Mouse (Mus musculus) heart, postnatal 0 days (tissue): Measurements from ENCODE around the gene Gm49416. TPM values are rescaled to one million over a fixed set of nuclear protein-coding genes. Genes with fewer than 3 reads are reported as not detected.

Experiments used
- ATAC-seq: fragments of 200-750 bp; cut with Nextera tagmentation; 2 replicates; pipeline ENCODE4 v1.8.0; 2017; ENCODE audit warnings: low read depth, moderate number of reproducible peaks, moderate library complexity; ENCODE audit not compliant: insufficient read depth
- DNase-seq: peaks from one replicate; pipeline ENCODE4 v3.0.0-alpha.2; 2016; ENCODE audit warnings: low spot score
- H3K27ac ChIP-seq: fragments of 300-500 bp; sonication (generic); 2 replicates; pipeline ENCODE4 v1.5.1; 2014; ENCODE audit warnings: low read depth, mild to moderate bottlenecking
- H3K27me3 ChIP-seq: fragments of 300-500 bp; sonication (generic); 2 replicates; pipeline ENCODE4 v1.6.1; 2014; ENCODE audit warnings: low read length, mixed read lengths; ENCODE audit not compliant: control insufficient read depth, insufficient read depth
- H3K36me3 ChIP-seq: fragments of 300-500 bp; sonication (generic); replicated peaks from 2 replicates; pipeline ENCODE4 v1.6.1; 2014; ENCODE audit warnings: low read length, mixed read lengths; ENCODE audit not compliant: control insufficient read depth, insufficient read depth
- H3K4me1 ChIP-seq: fragments of 300-500 bp; sonication (generic); 2 replicates; pipeline ENCODE4 v1.6.1; 2014; ENCODE audit warnings: antibody characterized with exemption; ENCODE audit not compliant: control insufficient read depth, insufficient read depth
- H3K4me2 ChIP-seq: fragments of 300-500 bp; sonication (generic); 2 replicates; pipeline ENCODE4 v1.6.1; 2014; ENCODE audit warnings: low read depth, mild to moderate bottlenecking, low read length, moderate library complexity
- H3K4me3 ChIP-seq: fragments of 300-500 bp; sonication (generic); 2 replicates; pipeline ENCODE4 v1.5.1; 2014; ENCODE audit warnings: low read depth, low read length
- H3K9ac ChIP-seq: fragments of 300-500 bp; sonication (generic); replicated peaks from 2 replicates; pipeline ENCODE4 v1.6.1; 2014; ENCODE audit warnings: low read depth, low read length, mixed read lengths
- H3K9me3 ChIP-seq: fragments of 300-500 bp; sonication (generic); replicated peaks from 2 replicates; pipeline ENCODE4 v1.6.1; 2016; ENCODE audit warnings: low read length; ENCODE audit not compliant: control insufficient read depth
- CTCF ChIP-seq: IDR thresholded peaks from 2 replicates; pipeline ENCODE4 v1.5.1; 2016; ENCODE audit warnings: antibody characterized with exemption, control low read depth, low read depth
- EP300 ChIP-seq: IDR thresholded peaks from 2 replicates; pipeline ENCODE4 v1.6.1; 2016; ENCODE audit warnings: antibody characterized with exemption, low read depth
- WGBS: fragments of 180-500 bp; shearing (Covaris S2); extraction: QIAGEN DNeasy Blood & Tissue Kit; methylation state at CpG from one replicate; pipeline ENCODE4 v1.1.7; 2014; 5-methylcytosine and 5-hydroxymethylcytosine counted together
- polyA plus RNA-seq: library from polyadenylated mRNA; unstranded; fragments of >200 nt; fragmentation: Nextera tagmentation; extraction: Ambion mirVana; gene quantifications from 2 replicates; pipeline ENCODE4 v1.2.1, GENCODE M21; 2015
- total RNA-seq: library from RNA; depleted of rRNA; stranded (reverse); fragments of >200 nt; gene quantifications from 2 replicates; pipeline ENCODE4 v1.2.3, GENCODE M21; 2014; ENCODE audit warnings: low replicate concordance; rRNA removed

Gene Gm49416
- not detected in 2 replicates for total RNA-seq
- polyA plus RNA-seq, result not detected in 2 replicates

DNA sequence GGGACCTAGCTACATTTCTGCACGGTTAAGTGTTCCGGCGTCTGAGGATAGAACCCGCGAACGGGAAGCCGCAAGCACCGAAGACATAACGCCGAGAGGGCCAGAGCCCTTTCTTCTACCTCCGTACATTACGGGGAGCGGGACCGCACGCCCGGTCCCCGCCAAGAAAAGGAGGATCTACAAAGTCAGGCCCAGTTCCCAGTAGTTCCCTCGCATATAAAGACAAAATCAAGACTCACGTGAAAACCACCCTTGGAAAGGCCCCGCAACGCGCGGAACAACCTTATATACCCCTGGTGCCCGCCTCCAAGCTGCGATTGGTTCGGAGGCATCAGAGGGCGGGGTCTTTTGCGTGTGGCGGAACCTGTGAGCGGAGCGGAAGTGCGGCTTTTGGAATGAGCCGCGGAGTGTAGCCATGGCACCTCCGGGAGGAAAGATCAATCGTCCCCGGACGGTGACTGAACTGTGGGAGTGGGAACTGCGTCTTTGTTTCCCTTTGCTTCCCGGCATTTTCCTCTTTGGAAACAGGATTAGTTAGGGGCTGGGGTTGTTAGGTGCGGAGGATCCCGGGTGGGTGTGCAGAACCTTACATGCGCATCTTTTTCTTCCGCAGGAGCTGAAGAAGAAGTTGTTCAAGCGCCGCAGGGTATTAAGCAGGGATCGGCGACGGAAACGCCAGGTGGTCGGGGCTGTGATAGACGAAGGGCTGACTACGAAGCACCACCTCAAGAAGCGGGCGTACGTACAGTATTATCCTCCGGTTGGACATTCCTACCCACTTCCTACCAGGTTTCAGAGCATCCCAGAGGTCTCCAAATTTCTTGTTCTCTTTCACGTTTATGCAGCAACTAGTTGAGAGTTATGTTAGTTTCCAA is at the start of gene Gm49416, which contains the start of gene 1810009A15Rik:
TSS of gene Gm49416 (plus strand) at position 416 of the 875 bp plus-strand sequence.
TSS of gene 1810009A15Rik (plus strand) at position 343 of the 875 bp plus-strand sequence.
- H3K36me3 ChIP-seq, result no peaks in the 10 kb centered on the region; the same call in 1 of the 2 replicates
- DNase-seq (peak; percentile 94), ATAC-seq (peak; percentile 95)
- H3K4me2 ChIP-seq, result peak within 1 kb of the TSS; percentile 65
- H3K4me3 ChIP-seq, result peak within 1 kb of the TSS; percentile 61
- peak within 1 kb of the TSS; percentile 70 for H3K27ac ChIP-seq
- H3K9ac ChIP-seq, result peak within 1 kb of the TSS; percentile 65
- peaks cover 5% of the 10 kb centered on the region; the same call in 1 of the 2 replicates for H3K4me1 ChIP-seq
- H3K9me3 ChIP-seq, result no peaks in the 10 kb centered on the region
- H3K27me3 ChIP-seq, result no peaks in the 10 kb centered on the region
- TF ChIP-seq CTCF (no peak), EP300 (no peak)
- under 1% methylated on average over 58 of the region's 58 CpGs for WGBS

DNA sequence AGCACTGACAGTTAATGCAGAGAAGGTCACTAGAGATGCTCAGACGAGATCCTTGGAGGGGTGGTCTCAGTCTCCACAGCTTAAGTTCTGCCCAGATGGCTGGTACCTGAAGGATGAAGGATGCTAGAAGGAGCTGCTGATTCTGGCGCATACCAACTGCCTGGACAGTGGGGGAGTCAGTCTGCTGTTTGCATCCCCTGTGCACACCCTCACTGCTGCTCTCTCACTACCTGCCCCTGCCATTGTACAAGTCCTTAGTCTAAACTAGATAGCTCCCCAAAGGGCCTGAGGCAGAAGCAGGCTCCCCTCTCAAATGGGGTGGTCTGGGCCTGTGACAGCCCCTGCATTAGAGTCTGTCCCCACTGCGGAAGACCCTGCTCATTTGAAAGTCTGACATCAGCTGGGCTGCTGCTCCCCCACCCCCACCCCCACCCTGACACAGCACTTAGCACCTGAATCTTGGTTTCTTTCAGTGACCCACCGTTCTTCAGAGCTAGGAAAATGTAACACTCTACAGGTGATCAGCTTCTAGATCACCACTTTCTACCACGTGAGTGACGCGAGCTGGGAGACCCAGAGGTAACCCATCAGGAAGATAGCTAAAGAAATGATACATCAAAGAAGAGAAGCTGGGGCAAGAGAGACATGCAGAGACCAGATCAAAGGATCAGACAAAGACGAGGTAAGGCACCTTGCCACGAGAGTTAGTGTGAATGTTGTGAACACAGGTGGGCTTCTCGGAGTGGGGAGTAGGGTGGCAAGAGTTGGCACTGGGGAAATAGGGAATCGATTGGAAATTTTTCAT is 49.4 kb upstream of the Gm49416 start, which contains the start of gene Gng3:
TSS of gene Gng3 (minus strand) at position 92 of the 805 bp plus-strand sequence.
- Histone ChIP-seq H3K27ac (peak within 1 kb of the TSS; percentile 94), H3K27me3 (no peaks in the 10 kb centered on the region), H3K4me1 (peaks cover 22% of the 10 kb centered on the region), H3K9me3 (no peaks in the 10 kb centered on the region), H3K4me3 (peak within 1 kb of the TSS; percentile 59), H3K9ac (peak within 1 kb of the TSS; percentile 74), H3K36me3 (peaks cover 16% of the 10 kb centered on the region), H3K4me2 (peak within 1 kb of the TSS; percentile 97)
- TF ChIP-seq CTCF (no peak), EP300 (no peak)
- 65% methylated on average over 11 of the region's 11 CpGs for WGBS
- ATAC-seq (no peak), DNase-seq (no peak)

DNA sequence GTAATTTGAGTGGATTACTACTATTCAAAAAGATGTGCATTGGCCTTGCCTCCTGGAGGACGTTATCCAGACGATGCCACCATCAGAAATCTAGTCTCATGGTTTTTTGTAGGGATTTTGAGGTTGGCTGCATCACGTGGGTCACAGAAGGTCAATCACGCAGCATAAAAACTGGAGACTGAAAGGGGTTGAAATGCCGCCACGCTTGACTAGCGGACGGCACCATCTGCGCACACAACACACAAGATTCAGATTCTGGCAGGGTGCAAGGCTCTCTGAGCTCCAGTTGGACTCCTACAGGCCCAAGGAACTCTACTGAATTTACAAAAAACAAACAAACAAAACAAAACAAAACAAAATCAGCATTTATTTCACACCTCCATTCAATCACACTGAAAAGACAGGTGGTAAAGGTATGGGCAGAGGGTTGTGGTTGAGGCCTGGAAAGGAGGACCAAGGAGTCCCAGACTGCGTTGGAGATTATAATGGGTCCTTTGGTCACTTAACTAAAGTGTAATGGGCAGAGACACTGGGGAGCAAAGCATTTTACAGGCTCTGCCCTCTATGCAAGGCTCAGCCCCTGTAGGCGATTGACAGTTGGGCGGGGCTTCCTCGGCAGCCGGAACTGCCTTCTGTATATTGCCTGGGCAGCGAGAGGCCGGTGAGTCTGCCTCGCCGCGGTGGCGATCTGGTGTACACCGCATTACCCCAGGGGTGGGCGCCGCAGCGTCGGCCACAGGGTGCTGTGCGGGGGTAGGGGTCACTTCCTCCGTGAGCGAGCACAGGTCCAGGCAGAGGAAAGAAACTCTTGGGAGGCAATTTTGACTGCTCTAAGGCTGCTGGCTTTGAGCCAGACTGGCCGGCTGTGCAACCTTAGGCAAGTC is 48.6 kb upstream of the Gm49416 start:
- peaks cover 10% of the 10 kb centered on the region for H3K36me3 ChIP-seq
- peaks cover 22% of the 10 kb centered on the region for H3K4me1 ChIP-seq
- WGBS, result 26% methylated on average over 29 of the region's 29 CpGs
- H3K27me3 ChIP-seq, result no peaks in the 10 kb centered on the region
- peak overlapping the region; percentile 49; the same call in 1 of the 2 replicates for H3K9ac ChIP-seq
- H3K4me2 ChIP-seq, result peak overlapping the region; percentile 73
- no peaks in the 10 kb centered on the region for H3K9me3 ChIP-seq
- TF ChIP-seq CTCF, result no peak
- TF ChIP-seq EP300, result no peak
- DNase-seq (peak; percentile 48), ATAC-seq (peak; percentile 42)
- H3K27ac ChIP-seq, result no peak overlapping the region
- H3K4me3 ChIP-seq, result peak overlapping the region; percentile 47

DNA sequence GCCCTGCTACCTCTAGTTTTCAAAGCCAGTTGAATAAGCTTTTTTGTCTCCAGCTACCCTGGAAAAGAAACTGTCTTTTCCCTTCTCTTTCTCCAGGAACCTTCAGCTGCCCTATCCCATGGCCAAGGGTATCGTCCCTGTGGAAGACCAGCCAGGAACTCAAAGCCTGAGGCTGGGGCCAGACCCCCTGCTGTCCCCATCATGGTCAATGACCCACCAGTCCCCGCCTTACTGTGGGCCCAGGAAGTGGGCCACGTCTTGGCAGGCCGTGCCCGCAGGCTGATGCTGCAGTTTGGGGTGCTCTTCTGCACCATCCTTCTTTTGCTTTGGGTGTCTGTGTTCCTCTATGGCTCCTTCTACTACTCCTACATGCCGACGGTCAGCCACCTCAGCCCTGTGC is 47.7 kb upstream of the Gm49416 start:
- TF ChIP-seq EP300 (no peak), CTCF (no peak)
- WGBS, result 93% methylated on average over 7 of the region's 7 CpGs
- Histone ChIP-seq H3K9me3 (no peaks in the 10 kb centered on the region), H3K27ac (no peak overlapping the region), H3K4me2 (peak overlapping the region; percentile 73), H3K27me3 (no peaks in the 10 kb centered on the region), H3K4me3 (peak overlapping the region; percentile 47), H3K4me1 (peaks cover 22% of the 10 kb centered on the region), H3K9ac (peak overlapping the region; percentile 49; the same call in 1 of the 2 replicates), H3K36me3 (peaks cover 9% of the 10 kb centered on the region)
- DNase-seq (no peak), ATAC-seq (no peak)
